In the genomic region with DNA sequence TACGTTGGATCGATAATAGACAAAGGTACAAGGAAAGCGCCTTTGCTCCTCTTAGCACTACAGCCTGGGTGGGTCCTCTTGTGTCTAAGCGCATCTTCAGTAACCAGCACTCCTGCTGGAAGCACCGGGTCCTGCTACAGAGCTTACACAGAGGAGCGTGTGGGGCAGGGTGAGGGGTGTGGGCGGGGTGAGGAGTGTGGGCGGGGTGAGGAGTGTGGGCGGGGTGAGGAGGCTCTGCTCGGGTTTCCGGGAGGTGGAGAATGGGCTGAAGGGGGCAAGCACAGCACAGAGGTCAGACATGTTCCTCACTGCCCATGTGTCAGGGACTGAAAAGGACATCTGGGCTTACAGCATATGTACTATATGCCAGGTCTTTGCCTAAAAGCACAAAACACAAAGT, we compare ENCODE assay signal across 8 mouse cellular contexts. TPM values are rescaled to one million over a fixed set of nuclear protein-coding genes. Genes with fewer than 3 reads are reported as not detected.
DNase-seq lines count a peak whose midpoint lies in the region; ATAC-seq lines count a peak whose summit lies in the region.

No protein-coding gene starts in this region.

- no peak overlapping the region for H3K9ac ChIP-seq in embryonic facial prominence, embryonic 11.5 days (replicated peaks; ENCODE audit: low read length)
- no peak overlapping the region for H3K9ac ChIP-seq in intestine, embryonic 15.5 days
- H3K9ac ChIP-seq in stomach, embryonic 14.5 days (replicated peaks; ENCODE audit: low read depth, low read length) = no peak overlapping the region

- peak; percentile 91 for ATAC-seq in embryonic facial prominence, embryonic 11.5 days (replicated peaks; ENCODE audit: insufficient number of reproducible peaks, low FRiP score, low TSS enrichment, low read depth)
- peak; percentile 87 for ATAC-seq in intestine, embryonic 15.5 days
- ATAC-seq in stomach, embryonic 14.5 days (ENCODE audit: insufficient number of reproducible peaks, insufficient read depth, low FRiP score, low read depth) = peak; percentile 83

- H3K27me3 ChIP-seq in embryonic facial prominence, embryonic 11.5 days (ENCODE audit: control insufficient read depth, insufficient read depth, low read length) = no peaks in the 10 kb centered on the region
- no peaks in the 10 kb centered on the region for H3K27me3 ChIP-seq in intestine, embryonic 15.5 days (replicated peaks)
- H3K27me3 ChIP-seq in stomach, embryonic 14.5 days (ENCODE audit: control insufficient read depth, insufficient read depth, low read length) = no peaks in the 10 kb centered on the region

- H3K4me1 ChIP-seq in embryonic facial prominence, embryonic 11.5 days (ENCODE audit: control insufficient read depth, insufficient read depth, low read length) = no peaks in the 10 kb centered on the region
- H3K4me1 ChIP-seq in intestine, embryonic 15.5 days (replicated peaks) = no peaks in the 10 kb centered on the region
- no peaks in the 10 kb centered on the region for H3K4me1 ChIP-seq in stomach, embryonic 14.5 days (ENCODE audit: control insufficient read depth, insufficient read depth, low read length)

- H3K9me3 ChIP-seq in embryonic facial prominence, embryonic 11.5 days (replicated peaks; ENCODE audit: control insufficient read depth, low read length) = no peaks in the 10 kb centered on the region
- no peaks in the 10 kb centered on the region for H3K9me3 ChIP-seq in intestine, embryonic 15.5 days
- no peaks in the 10 kb centered on the region for H3K9me3 ChIP-seq in stomach, embryonic 14.5 days (ENCODE audit: control insufficient read depth, low read depth, low read length)

- H3K4me3 ChIP-seq in embryonic facial prominence, embryonic 11.5 days (ENCODE audit: low read depth, low read length) = no peak overlapping the region
- H3K4me3 ChIP-seq in intestine, embryonic 15.5 days (replicated peaks) = no peak overlapping the region
- no peak overlapping the region for H3K4me3 ChIP-seq in stomach, embryonic 14.5 days (ENCODE audit: low read depth, low read length)

- H3K4me2 ChIP-seq in embryonic facial prominence, embryonic 11.5 days (ENCODE audit: low read depth, low read length) = no peak overlapping the region
- no peak overlapping the region for H3K4me2 ChIP-seq in intestine, embryonic 15.5 days (replicated peaks)
- no peak overlapping the region for H3K4me2 ChIP-seq in stomach, embryonic 14.5 days (replicated peaks; ENCODE audit: low read depth, low read length)

- DNase-seq in urinary bladder, postnatal 14 days (ENCODE audit: low spot score) = peak; percentile 38
- no peak for DNase-seq in urinary bladder, postnatal 10 days (ENCODE audit: low spot score)
- peak; percentile 69 for DNase-seq in embryonic facial prominence, embryonic 11.5 days (ENCODE audit: low spot score)
- peak; percentile 36 for DNase-seq in lung, postnatal 14 days
- no peak for DNase-seq in layer of hippocampus, adult 9-10 months (ENCODE audit: low spot score)
- no peak for DNase-seq in left cerebral cortex, adult 11 months (ENCODE audit: low spot score)

- WGBS in embryonic facial prominence, embryonic 11.5 days = 18% methylated on average over 11 of the region's 11 CpGs
- WGBS in intestine, embryonic 15.5 days = 29% methylated on average over 11 of the region's 11 CpGs
- WGBS in stomach, embryonic 14.5 days = 21% methylated on average over 11 of the region's 11 CpGs

- no peak overlapping the region for H3K27ac ChIP-seq in embryonic facial prominence, embryonic 11.5 days (replicated peaks; ENCODE audit: low read depth, low read length)
- no peak overlapping the region for H3K27ac ChIP-seq in intestine, embryonic 15.5 days
- no peak overlapping the region for H3K27ac ChIP-seq in stomach, embryonic 14.5 days (ENCODE audit: low read length)

- no peaks in the 10 kb centered on the region for H3K36me3 ChIP-seq in embryonic facial prominence, embryonic 11.5 days (replicated peaks; ENCODE audit: control insufficient read depth, insufficient read depth, low read depth, low read length)
- H3K36me3 ChIP-seq in intestine, embryonic 15.5 days = peaks cover 8% of the 10 kb centered on the region; the same call in 1 of the 2 replicates
- H3K36me3 ChIP-seq in stomach, embryonic 14.5 days (ENCODE audit: control insufficient read depth, insufficient read depth, low read length) = peaks cover 15% of the 10 kb centered on the region; the same call in 1 of the 2 replicates

RNA-seq across cellular contexts. Expression of gene Sh3glb1, which starts 30.9 kb away (rescaled TPM):
- polyA plus RNA-seq in embryonic facial prominence, embryonic 11.5 days (2014; fragmentation: Nextera tagmentation; extraction: Ambion mirVana) = 87.9 and 88.3 TPM in 2 replicates
- polyA plus RNA-seq in intestine, embryonic 15.5 days (2015; fragmentation: Nextera tagmentation; extraction: Ambion mirVana) = 96.0 and 106 TPM in 2 replicates
- 93.8 and 100 TPM in 2 replicates for polyA plus RNA-seq in stomach, embryonic 14.5 days (2014; fragmentation: Nextera tagmentation; extraction: Ambion mirVana)

Comparison
In these comparisons a context has a peak if more than half of its experiments do, and no peak if none do; other contexts are left out.
1. DNase-seq: peak in urinary bladder, postnatal 14 days (single experiment), embryonic facial prominence, embryonic 11.5 days (single experiment) and lung, postnatal 14 days (single experiment); none in urinary bladder, postnatal 10 days (single experiment), layer of hippocampus, adult 9-10 months (single experiment) and left cerebral cortex, adult 11 months (single experiment).
2. Peak in every context shown above with its lines, with median percentiles within 50 percentile points of each other: ATAC-seq.